Mouse (Mus musculus) heart, adult 2 months (tissue): Measurements from ENCODE around the gene Rbm5.

Experiments used
- CTCF ChIP-seq: fragments of 200-600 bp; IDR thresholded peaks from 2 replicates; pipeline ENCODE4 v1.8.1; 2022; ENCODE audit warnings: antibody characterized with exemption, mild to moderate bottlenecking, moderate library complexity
- POLR2A ChIP-seq: fragments of 200-500 bp; IDR thresholded peaks from 2 replicates; pipeline ENCODE4 v1.6.1; 2011; ENCODE audit warnings: mild to moderate bottlenecking, low read depth, low read length, control low read depth; ENCODE audit not compliant: insufficient read depth

GRCm38 (mm10) chr9:107782536-107783203, 11.9 kb upstream of the Rbm5 start:
- TF ChIP-seq CTCF (no peak), POLR2A (no peak)
